Mouse (Mus musculus): ENCODE measurements around the gene Cpne7.
"Not testable (repeated sequence)": the region's sequence is repeated elsewhere in the genome, so short reads cannot be mapped to it uniquely, and the experiment has no call there.

The Cpne7 gene

GRCm38 (mm10) chr8:123117127-123117731 is at the start of gene Cpne7:
Gene Cpne7, plus strand, starts transcription at chr8:123117374.
- no peak for DNase-seq (ENCODE audit: low spot score)

- DNase-seq (ENCODE audit: low spot score): no peak
These were observed 46.0 kb upstream of the Cpne7 start for GRCm38 (mm10) chr8:123071176-123071575.

GRCm38 (mm10) chr8:123077213-123077612 is 40.0 kb upstream of the Cpne7 start:
- no peak for DNase-seq (ENCODE audit: low spot score)

- DNase-seq (ENCODE audit: low spot score): no peak
These were observed 34.2 kb upstream of the Cpne7 start for GRCm38 (mm10) chr8:123082993-123083392.

- peak; percentile 51 for DNase-seq (ENCODE audit: low spot score)
These were observed 33.6 kb upstream of the Cpne7 start for GRCm38 (mm10) chr8:123083610-123084009.

GRCm38 (mm10) chr8:123087289-123087688 is 29.9 kb upstream of the Cpne7 start:
- no peak for DNase-seq (ENCODE audit: low spot score)

GRCm38 (mm10) chr8:123097216-123097615 is 20.0 kb upstream of the Cpne7 start:
- no peak for DNase-seq (ENCODE audit: low spot score)

GRCm38 (mm10) chr8:123097786-123098584 is 19.2 kb upstream of the Cpne7 start:
- no peak for DNase-seq (ENCODE audit: low spot score)

GRCm38 (mm10) chr8:123100288-123100687 is 16.9 kb upstream of the Cpne7 start:
- DNase-seq (ENCODE audit: low spot score): no peak

GRCm38 (mm10) chr8:123101244-123101643 is 15.9 kb upstream of the Cpne7 start:
- no peak for DNase-seq (ENCODE audit: low spot score)

- peak; percentile 95 for DNase-seq (ENCODE audit: low spot score)
These were observed 15.2 kb upstream of the Cpne7 start, which contains the start of gene Rpl13 for GRCm38 (mm10) chr8:123101735-123102685. Gene Rpl13, plus strand, starts transcription at chr8:123102350.

GRCm38 (mm10) chr8:123102855-123103254 is 14.3 kb upstream of the Cpne7 start:
- not testable (repeated sequence) for DNase-seq (ENCODE audit: low spot score)

GRCm38 (mm10) chr8:123103285-123103684 is 13.9 kb upstream of the Cpne7 start:
- DNase-seq (ENCODE audit: low spot score): no peak

GRCm38 (mm10) chr8:123104046-123104767 is 13.0 kb upstream of the Cpne7 start:
- DNase-seq (ENCODE audit: low spot score): no peak

- no peak for DNase-seq (ENCODE audit: low spot score)
These were observed 11.4 kb upstream of the Cpne7 start for GRCm38 (mm10) chr8:123105553-123106326.

- no peak for DNase-seq (ENCODE audit: low spot score)
These were observed 10.6 kb upstream of the Cpne7 start for GRCm38 (mm10) chr8:123106531-123106930.

GRCm38 (mm10) chr8:123108010-123108409 is 9.2 kb upstream of the Cpne7 start:
- no peak for DNase-seq (ENCODE audit: low spot score)

- no peak for DNase-seq (ENCODE audit: low spot score)
These were observed 8.2 kb upstream of the Cpne7 start for GRCm38 (mm10) chr8:123108953-123109352.

GRCm38 (mm10) chr8:123110649-123111048 is 6.5 kb upstream of the Cpne7 start:
- no peak for DNase-seq (ENCODE audit: low spot score)

GRCm38 (mm10) chr8:123112892-123113291 is 4.3 kb upstream of the Cpne7 start:
- no peak for DNase-seq (ENCODE audit: low spot score)
